Mouse (Mus musculus) thymus, postnatal 25 days (tissue): Measurements from ENCODE around the gene Grb10.

ENCODE experiments used
- DNase-seq: peaks from one replicate; pipeline ENCODE4 v3.0.0; 2022

Gene Grb10

DNA sequence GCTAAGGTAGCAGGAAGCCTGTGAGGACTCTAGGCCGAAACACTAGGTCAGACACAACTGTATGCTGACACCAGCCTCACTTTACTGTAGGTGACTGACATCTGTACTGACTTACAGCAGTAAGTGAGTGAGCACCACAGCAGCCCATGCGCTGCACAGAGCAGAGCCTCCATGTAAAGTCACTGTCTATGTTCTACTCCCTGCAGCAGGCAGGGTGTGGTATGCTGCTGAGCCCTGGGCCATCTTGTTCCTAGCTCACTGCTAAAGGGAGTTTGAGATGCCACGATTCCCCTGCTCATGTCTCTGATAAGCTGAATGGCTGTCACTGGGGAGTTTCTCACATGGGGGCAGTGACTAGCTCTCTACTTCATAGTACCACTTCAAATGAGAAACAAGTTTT, 72.3 kb downstream of the Grb10 start:
- DNase-seq, result no peak

GRCm38 (mm10) chr11:11965501-11966125, 72.9 kb downstream of the Grb10 start:
- DNase-seq, result no peak

GRCm38 (mm10) chr11:11964729-11965128, 73.8 kb downstream of the Grb10 start:
- no peak for DNase-seq

- DNase-seq, result no peak
Measured at GRCm38 (mm10) chr11:11963587-11963986, 74.9 kb downstream of the Grb10 start.

DNA sequence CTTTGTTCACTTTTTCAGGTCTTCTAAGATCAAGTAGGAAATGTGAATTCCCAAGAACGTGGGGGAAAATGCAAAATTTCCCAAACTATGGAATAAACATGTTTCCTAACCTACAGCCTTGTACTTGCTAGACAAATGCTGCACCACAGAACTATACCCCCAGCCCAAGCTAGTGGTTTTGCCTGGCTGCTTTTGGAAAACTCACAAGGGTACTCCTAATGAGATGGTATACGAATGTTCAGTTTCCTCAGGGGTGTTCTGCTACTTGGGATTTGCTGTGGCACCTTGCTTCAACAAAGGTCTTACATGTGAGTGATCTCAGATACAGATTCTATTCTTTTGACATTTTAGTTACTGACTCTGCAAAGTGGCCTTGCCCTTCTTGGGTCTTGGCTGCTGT, 75.4 kb downstream of the Grb10 start:
- DNase-seq, result no peak

- no peak for DNase-seq
Measured at GRCm38 (mm10) chr11:11962629-11962954, 75.9 kb downstream of the Grb10 start.

DNA sequence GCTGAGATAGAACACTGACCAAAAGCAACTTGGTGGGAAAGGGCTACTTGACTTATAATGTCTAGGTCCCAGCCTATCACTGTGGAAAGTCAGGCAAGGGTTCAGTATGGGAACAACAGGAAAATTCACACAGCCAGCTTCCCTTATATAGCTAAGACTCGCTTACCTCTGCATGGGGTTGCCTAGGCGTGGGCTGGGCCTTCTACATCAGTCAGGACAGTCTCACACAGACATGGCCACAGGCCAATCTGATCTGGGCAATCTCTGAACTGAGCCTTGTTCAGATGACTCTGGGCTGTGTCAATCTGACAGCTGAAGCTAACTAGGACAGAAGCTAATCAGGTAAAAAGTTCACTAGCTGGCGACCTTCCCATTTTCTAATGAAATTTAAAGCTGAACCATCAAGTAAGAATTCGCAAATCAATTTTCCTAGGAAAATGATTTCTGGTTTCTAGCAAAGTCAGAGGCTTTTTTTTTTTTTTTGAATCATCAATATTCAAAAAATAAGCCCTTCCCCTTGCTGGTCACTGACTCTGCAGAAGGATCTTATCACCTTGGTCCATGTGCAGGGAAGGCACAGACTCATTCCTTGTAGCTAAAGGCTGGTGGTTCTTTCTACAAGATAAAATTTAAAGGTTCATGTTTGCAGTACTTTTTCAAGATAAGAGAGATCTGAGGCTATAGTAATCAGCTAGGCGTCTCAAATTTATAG, 76.4 kb downstream of the Grb10 start:
- no peak for DNase-seq

GRCm38 (mm10) chr11:11960858-11961257, 77.6 kb downstream of the Grb10 start:
- no peak for DNase-seq

GRCm38 (mm10) chr11:11960227-11960626, 78.3 kb downstream of the Grb10 start:
- no peak for DNase-seq

GRCm38 (mm10) chr11:11958479-11958878, 80.0 kb downstream of the Grb10 start:
- no peak for DNase-seq

DNA sequence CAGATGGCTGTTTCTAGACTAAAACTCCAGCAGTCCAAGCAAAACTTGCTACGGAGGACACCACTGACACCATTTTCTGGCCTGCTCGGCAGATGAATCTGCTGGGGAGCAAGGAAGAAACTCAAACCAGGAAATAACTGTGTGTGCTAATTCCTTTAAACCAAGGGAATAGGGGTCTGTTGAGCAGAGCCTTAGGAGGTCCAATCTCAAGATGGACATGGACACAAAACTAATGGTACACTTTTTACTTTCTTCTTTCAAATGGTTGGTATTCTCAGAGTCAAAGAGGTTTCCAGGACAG, 80.5 kb downstream of the Grb10 start:
- no peak for DNase-seq

GRCm38 (mm10) chr11:11957211-11958060, 81.0 kb downstream of the Grb10 start:
- no peak for DNase-seq

- no peak for DNase-seq
Measured at GRCm38 (mm10) chr11:11955783-11956182, 82.7 kb downstream of the Grb10 start.

DNA sequence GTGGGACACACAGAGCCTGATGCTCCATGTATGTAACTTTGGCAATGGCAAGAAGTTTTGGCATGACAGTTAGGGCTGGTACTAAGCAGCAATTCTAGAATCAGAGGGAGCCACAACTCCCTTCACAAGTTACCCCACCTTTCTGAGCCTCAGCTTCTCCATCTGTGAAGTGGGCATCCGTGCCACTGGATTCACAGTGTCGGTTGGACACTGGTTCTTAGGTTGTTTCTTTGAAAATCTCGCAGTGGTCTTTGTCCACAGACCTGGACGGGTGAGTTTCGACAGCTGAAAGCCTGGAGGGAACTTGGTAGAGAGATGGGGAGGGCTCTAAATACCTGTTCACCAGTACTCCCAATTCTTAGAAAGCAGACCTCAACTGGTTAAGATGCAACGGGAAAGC, 83.9 kb downstream of the Grb10 start:
- DNase-seq, result no peak

GRCm38 (mm10) chr11:11954115-11954438, 84.4 kb downstream of the Grb10 start:
- no peak for DNase-seq

DNA sequence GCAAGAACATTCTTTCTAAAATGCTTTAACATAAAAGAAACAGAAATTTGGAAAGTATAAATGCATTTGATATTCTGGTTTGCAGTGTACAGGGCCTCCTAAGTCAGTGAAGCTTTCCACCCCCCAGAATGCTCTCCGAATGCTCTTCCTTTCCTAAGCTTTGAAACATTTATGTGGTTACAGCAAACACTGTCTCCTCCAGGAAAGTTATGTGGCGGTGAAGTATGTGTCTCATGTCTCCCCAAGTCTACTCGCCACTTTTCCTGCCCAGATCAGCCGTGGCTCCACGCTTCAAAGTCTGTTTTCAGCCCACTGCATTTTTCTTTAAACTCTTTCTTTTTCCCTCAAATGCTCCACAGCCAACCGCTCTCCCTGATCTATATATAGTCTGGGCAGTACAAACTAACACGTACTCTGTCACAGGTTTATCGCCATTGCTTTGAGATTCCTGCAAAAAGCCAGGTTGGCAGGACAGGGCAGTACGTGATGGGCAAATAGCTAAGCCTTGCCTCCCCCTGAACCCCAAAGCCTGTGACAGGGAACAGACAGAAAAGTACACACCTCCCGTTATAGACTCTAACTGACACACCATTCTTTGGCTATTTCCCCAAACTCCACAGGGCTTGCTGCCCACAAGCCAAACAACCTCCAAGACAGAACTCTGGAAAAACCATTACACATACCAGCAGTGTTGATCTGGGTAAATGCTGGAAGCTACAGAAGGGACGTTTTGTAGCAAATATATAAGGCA, 84.9 kb downstream of the Grb10 start:
- DNase-seq, result no peak

- no peak for DNase-seq
Measured at GRCm38 (mm10) chr11:11952569-11952968, 85.9 kb downstream of the Grb10 start.

GRCm38 (mm10) chr11:11948988-11949365, 89.5 kb downstream of the Grb10 start:
- no peak for DNase-seq

DNA sequence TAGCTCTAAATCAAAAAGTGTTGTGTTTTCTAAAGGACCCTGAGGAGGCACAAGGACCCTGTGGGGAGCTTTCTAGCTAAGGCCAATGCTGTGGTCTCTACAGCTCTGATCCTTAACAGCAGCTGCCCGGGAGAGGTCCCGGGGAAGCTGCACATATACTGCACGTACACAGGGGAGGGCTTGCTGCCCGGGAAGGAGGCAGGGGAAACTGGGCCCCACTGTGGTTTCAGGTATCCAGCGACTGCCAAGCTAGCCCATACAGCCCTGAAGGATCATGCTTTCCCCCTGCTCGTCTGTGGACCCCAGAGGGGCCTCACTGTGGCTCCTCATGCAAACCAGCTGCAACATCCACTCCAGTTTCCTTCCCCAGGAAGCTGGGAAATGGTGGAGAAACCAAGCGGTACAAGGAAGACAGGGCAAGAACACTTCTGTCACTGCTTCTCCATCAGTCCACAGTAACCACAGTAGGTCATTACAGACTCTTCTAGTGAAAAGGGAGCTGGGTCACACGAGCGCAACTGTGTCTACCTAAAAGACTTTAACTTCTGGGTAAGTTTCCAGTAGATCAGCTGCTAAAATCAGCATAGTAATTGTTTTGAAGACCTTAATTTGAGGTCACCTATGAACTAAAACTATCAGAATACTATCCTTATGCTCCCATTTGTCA, 90.0 kb downstream of the Grb10 start:
- no peak for DNase-seq

- DNase-seq, result no peak
Measured at GRCm38 (mm10) chr11:11947857-11948256, 90.6 kb downstream of the Grb10 start.

DNA sequence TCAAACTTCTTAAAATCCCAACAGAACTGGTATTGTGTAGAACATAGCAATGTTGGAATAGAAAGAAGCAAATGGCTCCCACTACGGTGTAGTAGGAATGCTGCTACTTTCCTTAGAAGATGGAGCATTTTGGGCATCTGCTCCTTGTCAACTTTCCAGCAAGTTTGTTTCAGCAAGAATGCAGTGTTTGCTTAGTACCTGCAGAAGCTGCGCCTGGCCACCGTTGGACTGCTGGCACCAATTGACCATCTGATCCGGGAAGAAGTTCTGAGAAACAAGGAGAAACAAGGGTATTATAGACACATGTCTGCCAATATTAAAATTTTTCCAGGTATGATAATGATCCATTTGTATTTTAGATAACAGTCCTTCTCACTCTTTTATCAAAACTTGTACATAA, 92.7 kb downstream of the Grb10 start:
- DNase-seq, result no peak

GRCm38 (mm10) chr11:11944814-11945213, 93.7 kb downstream of the Grb10 start:
- no peak for DNase-seq

GRCm38 (mm10) chr11:11944082-11944349, 94.5 kb downstream of the Grb10 start:
- DNase-seq, result no peak
